Mouse (Mus musculus) liver, postnatal 0 days (tissue): ENCODE data around the gene Atxn1.

ENCODE experiments used
- CTCF ChIP-seq: sonication (generic); IDR thresholded peaks from 2 replicates; pipeline ENCODE4 v1.5.1; 2016; ENCODE audit warnings: antibody characterized with exemption, low read depth
- EP300 ChIP-seq: IDR thresholded peaks from 2 replicates; pipeline ENCODE4 v1.6.1; 2016; ENCODE audit warnings: antibody characterized with exemption, low read depth, mild to moderate bottlenecking

DNA sequence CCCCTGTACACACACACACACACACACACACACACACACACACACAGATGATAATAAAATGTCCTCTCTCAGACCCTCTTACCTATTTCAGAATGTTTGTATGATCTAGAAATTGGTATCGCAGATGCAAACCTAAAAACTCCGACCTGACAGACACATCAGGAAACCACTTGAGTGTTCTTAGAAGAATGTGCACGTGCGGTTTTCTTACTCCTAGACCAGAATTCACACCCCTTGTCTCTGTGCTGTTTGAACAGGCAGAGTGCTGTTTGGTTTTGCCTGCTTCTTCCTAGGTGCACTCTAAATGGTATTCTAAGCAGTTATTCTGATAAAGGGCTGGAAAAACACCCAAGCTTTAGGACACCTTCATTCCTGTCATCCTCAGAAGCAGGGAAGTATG is 271.7 kb downstream of the Atxn1 start:
- TF ChIP-seq CTCF: no peak
- no peak for TF ChIP-seq EP300
